Mouse (Mus musculus): ENCODE results near the gene Akr1c12. TPM values are rescaled to one million over a fixed set of nuclear protein-coding genes. Genes with fewer than 3 reads are reported as not detected.
"Not testable (repeated sequence)": the region's sequence is repeated elsewhere in the genome, so short reads cannot be mapped to it uniquely, and the experiment has no call there.

Gene Akr1c12
- polyA plus RNA-seq, 1 experiment from 2014 or later = 30.8 TPM

GRCm38 (mm10) chr13:4277526-4277925, 1.7 kb downstream of the Akr1c12 start:
- ATAC-seq = no peak
- H3K36me3 ChIP-seq (replicated peaks; ENCODE audit: insufficient read depth, low read length) = no peaks in the 10 kb centered on the region
- H3K4me2 ChIP-seq (ENCODE audit: low read depth, low read length) = no peak overlapping the region
- DNase-seq = no peak
- H3K9me3 ChIP-seq (ENCODE audit: low read length) = no peaks in the 10 kb centered on the region
- no peaks in the 10 kb centered on the region for H3K27me3 ChIP-seq (ENCODE audit: insufficient read depth, low read length)
- peaks cover 2% of the 10 kb centered on the region; the same call in 1 of the 2 replicates for H3K4me1 ChIP-seq (ENCODE audit: insufficient read depth)
- no peak overlapping the region for H3K4me3 ChIP-seq (ENCODE audit: low read depth, low read length)
- no peak overlapping the region for H3K27ac ChIP-seq (ENCODE audit: low read depth)
- WGBS (ENCODE audit: insufficient replicate concordance) = 58% methylated on average over 2 of the region's 2 CpGs
- H3K9ac ChIP-seq (replicated peaks) = no peak overlapping the region
- TF ChIP-seq CTCF (IDR thresholded peaks at IDR 0.05; ENCODE audit: low read depth) = no peak
- no peak for TF ChIP-seq EP300 (IDR thresholded peaks at IDR 0.05; ENCODE audit: low read depth)

- no peak overlapping the region for H3K27ac ChIP-seq (ENCODE audit: low read depth)
- H3K4me2 ChIP-seq (ENCODE audit: low read depth, low read length) = no peak overlapping the region
- H3K4me1 ChIP-seq (ENCODE audit: insufficient read depth) = no peaks in the 10 kb centered on the region
- no peaks in the 10 kb centered on the region for H3K36me3 ChIP-seq (replicated peaks; ENCODE audit: insufficient read depth, low read length)
- H3K27me3 ChIP-seq (ENCODE audit: insufficient read depth, low read length) = no peaks in the 10 kb centered on the region
- no peaks in the 10 kb centered on the region for H3K9me3 ChIP-seq (ENCODE audit: low read length)
- DNase-seq (no peak), ATAC-seq (no peak)
- no peak overlapping the region for H3K4me3 ChIP-seq (ENCODE audit: low read depth, low read length)
- TF ChIP-seq CTCF (IDR thresholded peaks at IDR 0.05; ENCODE audit: low read depth) (no peak), EP300 (IDR thresholded peaks at IDR 0.05; ENCODE audit: low read depth) (no peak)
- no peak overlapping the region for H3K9ac ChIP-seq (replicated peaks)
Measured at GRCm38 (mm10) chr13:4270860-4271259, 8.4 kb downstream of the Akr1c12 start.

- 79% methylated on average over 2 of the region's 2 CpGs for WGBS (ENCODE audit: insufficient replicate concordance)
- DNase-seq; H3K27me3 ChIP-seq (ENCODE audit: insufficient read depth, low read length); H3K9me3 ChIP-seq (ENCODE audit: low read length); H3K4me1 ChIP-seq (ENCODE audit: insufficient read depth); H3K27ac ChIP-seq (ENCODE audit: low read depth); H3K4me3 ChIP-seq (ENCODE audit: low read depth, low read length); H3K4me2 ChIP-seq (ENCODE audit: low read depth, low read length); H3K36me3 ChIP-seq (replicated peaks; ENCODE audit: insufficient read depth, low read length); H3K9ac ChIP-seq (replicated peaks); ATAC-seq: not testable (repeated sequence)
Measured at GRCm38 (mm10) chr13:4265455-4265854, 13.8 kb downstream of the Akr1c12 start.

- Histone ChIP-seq H3K27me3 (ENCODE audit: insufficient read depth, low read length) (no peaks in the 10 kb centered on the region), H3K9me3 (ENCODE audit: low read length) (no peaks in the 10 kb centered on the region), H3K36me3 (replicated peaks; ENCODE audit: insufficient read depth, low read length) (no peaks in the 10 kb centered on the region), H3K4me1 (ENCODE audit: insufficient read depth) (no peaks in the 10 kb centered on the region), H3K4me3 (ENCODE audit: low read depth, low read length) (no peak overlapping the region), H3K4me2 (ENCODE audit: low read depth, low read length) (no peak overlapping the region), H3K9ac (replicated peaks) (no peak overlapping the region), H3K27ac (ENCODE audit: low read depth) (no peak overlapping the region)
- WGBS (ENCODE audit: insufficient replicate concordance) = 61% methylated on average over 2 of the region's 2 CpGs
- no peak for ATAC-seq
- no peak for TF ChIP-seq EP300 (IDR thresholded peaks at IDR 0.05; ENCODE audit: low read depth)
- TF ChIP-seq CTCF (IDR thresholded peaks at IDR 0.05; ENCODE audit: low read depth) = no peak
- no peak for DNase-seq
Measured at GRCm38 (mm10) chr13:4265047-4265446, 14.2 kb downstream of the Akr1c12 start.

- Histone ChIP-seq H3K36me3 (replicated peaks; ENCODE audit: insufficient read depth, low read length) (no peaks in the 10 kb centered on the region), H3K4me2 (ENCODE audit: low read depth, low read length) (no peak overlapping the region), H3K4me3 (ENCODE audit: low read depth, low read length) (no peak overlapping the region), H3K27me3 (ENCODE audit: insufficient read depth, low read length) (no peaks in the 10 kb centered on the region), H3K9ac (replicated peaks) (no peak overlapping the region), H3K4me1 (ENCODE audit: insufficient read depth) (no peaks in the 10 kb centered on the region), H3K9me3 (ENCODE audit: low read length) (no peaks in the 10 kb centered on the region), H3K27ac (ENCODE audit: low read depth) (no peak overlapping the region)
- TF ChIP-seq CTCF (IDR thresholded peaks at IDR 0.05; ENCODE audit: low read depth) (no peak), EP300 (IDR thresholded peaks at IDR 0.05; ENCODE audit: low read depth) (no peak)
- 73% methylated on average over 3 of the region's 3 CpGs for WGBS (ENCODE audit: insufficient replicate concordance)
- no peak for ATAC-seq
- no peak for DNase-seq
Measured at GRCm38 (mm10) chr13:4264612-4265011, 14.6 kb downstream of the Akr1c12 start.

- H3K4me3 ChIP-seq (ENCODE audit: low read depth, low read length) = no peak overlapping the region
- TF ChIP-seq EP300 (IDR thresholded peaks at IDR 0.05; ENCODE audit: low read depth) (no peak), CTCF (IDR thresholded peaks at IDR 0.05; ENCODE audit: low read depth) (no peak)
- H3K4me2 ChIP-seq (ENCODE audit: low read depth, low read length) = no peak overlapping the region
- WGBS (ENCODE audit: insufficient replicate concordance) = 77% methylated on average over 6 of the region's 6 CpGs
- no peak overlapping the region for H3K9ac ChIP-seq (replicated peaks)
- no peaks in the 10 kb centered on the region for H3K36me3 ChIP-seq (replicated peaks; ENCODE audit: insufficient read depth, low read length)
- no peak overlapping the region for H3K27ac ChIP-seq (ENCODE audit: low read depth)
- H3K9me3 ChIP-seq (ENCODE audit: low read length) = no peaks in the 10 kb centered on the region
- DNase-seq = no peak
- ATAC-seq = no peak
- H3K4me1 ChIP-seq (ENCODE audit: insufficient read depth) = no peaks in the 10 kb centered on the region
- H3K27me3 ChIP-seq (ENCODE audit: insufficient read depth, low read length) = no peaks in the 10 kb centered on the region
Measured at GRCm38 (mm10) chr13:4257349-4257748, 21.9 kb downstream of the Akr1c12 start.

DNA sequence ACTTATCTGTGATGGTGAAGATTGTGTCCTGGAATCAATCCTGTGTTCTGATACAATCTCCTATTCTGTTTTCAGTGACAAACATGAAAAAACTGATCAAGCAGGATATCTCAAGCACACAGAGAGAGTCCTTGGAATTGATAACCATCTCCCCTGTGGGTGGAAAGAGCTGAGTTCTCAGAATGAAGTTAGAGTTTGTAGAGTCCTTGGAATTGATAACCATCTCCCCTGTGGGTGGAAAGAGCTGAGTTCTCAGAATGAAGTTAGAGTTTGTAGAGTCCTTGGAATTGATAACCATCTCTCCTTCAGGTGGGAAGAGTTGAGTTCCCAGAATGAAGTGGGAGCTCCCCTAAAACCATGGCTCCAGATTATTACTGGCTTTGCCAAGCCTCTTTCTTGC, 22.3 kb downstream of the Akr1c12 start:
- H3K9ac ChIP-seq (replicated peaks); H3K27ac ChIP-seq (ENCODE audit: low read depth); H3K9me3 ChIP-seq (ENCODE audit: low read length); H3K27me3 ChIP-seq (ENCODE audit: insufficient read depth, low read length); ATAC-seq; H3K4me1 ChIP-seq (ENCODE audit: insufficient read depth); H3K36me3 ChIP-seq (replicated peaks; ENCODE audit: insufficient read depth, low read length); DNase-seq; H3K4me3 ChIP-seq (ENCODE audit: low read depth, low read length); H3K4me2 ChIP-seq (ENCODE audit: low read depth, low read length): not testable (repeated sequence)

All from liver, postnatal 0 days (tissue).